Mouse (Mus musculus) brain, embryonic 14.5 days (tissue): ENCODE data around the gene Gm28053.

Experiments
- CTCF ChIP-seq: fragments of 200-500 bp; IDR thresholded peaks from 2 replicates; pipeline ENCODE4 v1.5.1; 2012; ENCODE audit warnings: inconsistent platforms, mild to moderate bottlenecking, moderate library complexity, borderline replicate concordance; ENCODE audit not compliant: insufficient read depth, insufficient read length; ENCODE audit errors: extremely low read depth
- POLR2A ChIP-seq: fragments of 200-500 bp; IDR thresholded peaks from 2 replicates; pipeline ENCODE4 v1.6.1; 2012; ENCODE audit warnings: mild to moderate bottlenecking, inconsistent platforms, borderline replicate concordance; ENCODE audit not compliant: poor library complexity, insufficient read depth, insufficient read length, severe bottlenecking; ENCODE audit errors: extremely low read depth

DNA sequence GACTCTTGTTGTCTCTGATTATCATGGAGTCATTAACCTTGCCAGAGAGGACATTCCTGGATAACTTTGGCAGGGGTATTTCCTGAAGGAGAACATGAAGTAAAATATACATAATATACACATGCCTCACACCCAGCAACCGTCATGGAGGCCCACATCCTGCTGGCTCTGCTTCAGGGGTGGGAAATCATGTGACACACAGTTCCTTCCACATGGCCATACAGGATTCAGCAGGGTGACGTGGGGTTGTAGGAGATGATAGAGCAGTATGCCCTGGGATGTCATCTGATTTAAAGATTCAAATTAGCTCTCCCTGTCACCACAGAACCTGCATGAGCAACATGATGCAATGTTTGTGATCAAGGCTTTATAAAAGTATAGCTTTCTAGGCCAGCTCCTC lies 69.5 kb downstream of the Gm28053 start:
- TF ChIP-seq CTCF, result no peak
- TF ChIP-seq POLR2A, result no peak
